Mouse (Mus musculus) retina, embryonic 14.5 days (tissue): ENCODE measurements at regions not wholly inside any gene's neighbourhood (a gene's known extent, or its start where the extent isn't known, plus 50 kb on each side); places are given as distances from the start of the nearest gene placed in this dataset.

Source experiments
- DNase-seq: peaks from one replicate; pipeline ENCODE4 v3.0.0-alpha.2; 2015; ENCODE audit warnings: low spot score

GRCm38 (mm10) chr5:59499441-59499840, 1781.7 kb downstream of the Pcdh7 start:
- DNase-seq, result peak; percentile 3

- no peak for DNase-seq
Observed at GRCm38 (mm10) chr5:59545649-59546048, 1827.9 kb downstream of the Pcdh7 start.

GRCm38 (mm10) chr5:59591149-59591548, 1873.4 kb downstream of the Pcdh7 start:
- DNase-seq, result no peak
